Mouse (Mus musculus): ENCODE results near the gene Cep57l1. TPM values are rescaled to one million over a fixed set of nuclear protein-coding genes. Genes with fewer than 3 reads are reported as not detected.

The Cep57l1 gene
- 6.1 TPM for polyA plus RNA-seq (2017; shearing (Covaris generic))

DNA sequence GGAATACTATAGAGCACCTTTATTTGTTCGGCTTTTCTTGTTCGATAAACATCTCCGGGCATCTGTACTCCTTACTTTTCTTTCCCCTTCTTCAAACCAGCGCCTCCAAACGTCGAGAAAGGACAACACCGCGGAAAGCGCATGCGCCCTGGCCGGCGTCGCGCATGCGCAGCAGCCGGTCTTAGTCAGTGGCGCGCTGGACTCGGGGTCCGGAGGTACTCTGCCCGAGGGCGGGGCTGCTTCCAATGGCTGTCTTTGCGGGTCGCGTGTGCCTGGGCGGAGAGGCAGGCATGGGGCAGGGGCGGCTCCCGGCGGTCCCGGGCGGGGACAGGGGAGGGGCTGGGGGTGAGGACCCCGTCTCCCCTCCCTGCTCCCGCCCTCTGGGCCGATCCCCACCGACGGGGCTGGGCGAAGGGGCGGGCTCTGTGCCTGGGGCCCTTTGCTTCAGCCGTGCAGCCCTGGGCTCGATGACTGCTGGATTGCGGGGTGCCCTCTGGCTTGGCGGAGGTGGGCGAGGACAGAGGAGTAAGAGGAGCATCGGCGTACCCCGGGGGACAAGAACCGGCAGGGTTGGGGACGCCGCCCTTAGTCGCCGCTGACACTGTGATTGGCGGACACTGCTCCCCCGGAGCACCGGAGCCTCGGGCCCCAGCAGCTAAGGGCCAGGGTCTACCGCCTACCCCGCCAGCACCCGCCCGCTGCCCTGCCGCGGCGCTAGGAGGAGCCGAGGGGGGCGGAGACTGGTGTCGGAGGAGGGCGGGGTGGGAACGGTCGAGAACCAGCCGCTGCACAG is at the start of gene Cep57l1, which contains the start of gene Sesn1:
TSS of gene Cep57l1 (minus strand) at position 101 of the 793 bp plus-strand sequence.
TSS of gene Sesn1 (plus strand) at position 165 of the 793 bp plus-strand sequence.

DNA sequence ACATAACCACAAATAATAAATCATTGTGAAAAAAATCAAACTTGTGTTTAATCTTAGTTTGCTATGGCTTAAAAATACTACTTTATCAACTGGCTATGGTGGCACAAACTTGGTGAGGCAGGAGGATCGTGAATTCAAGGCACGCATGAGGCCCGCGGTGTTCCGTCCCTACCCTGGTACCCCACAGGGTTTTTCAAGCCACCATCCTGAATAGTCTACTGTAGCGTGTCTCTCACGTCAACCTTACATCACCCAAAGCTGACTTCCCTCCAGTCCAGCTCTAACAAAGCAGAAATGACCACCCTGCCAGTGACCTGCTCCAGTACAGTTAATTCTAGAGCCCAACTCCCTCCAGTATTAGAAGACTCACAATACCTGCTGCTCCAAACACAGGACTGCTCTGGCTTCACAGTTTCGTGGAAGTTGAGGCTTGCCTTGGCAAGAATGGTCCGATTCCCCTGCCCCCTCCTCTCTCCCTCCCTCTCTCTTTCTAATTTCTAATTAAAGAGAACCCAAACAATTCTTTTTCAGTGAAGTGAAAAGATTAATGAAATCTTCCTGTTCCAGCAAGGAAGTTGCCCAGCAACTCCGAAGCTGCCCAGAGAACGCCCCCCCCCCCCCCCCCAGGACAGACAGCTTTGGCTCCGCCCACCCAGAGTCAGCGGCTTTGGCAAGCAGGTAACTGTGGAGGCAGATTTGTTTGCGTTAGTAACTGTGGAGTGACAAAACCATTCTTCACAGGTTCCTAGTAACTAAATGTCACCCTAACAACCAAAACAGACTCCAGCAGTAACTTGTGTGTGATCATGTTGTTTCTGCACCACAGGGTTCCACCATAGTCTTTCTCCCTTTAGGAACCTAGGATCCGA is 93.4 kb downstream of the Cep57l1 start, which contains the start of gene Ccdc162:
TSS of gene Ccdc162 (minus strand) at position 606 of the 869 bp plus-strand sequence.

Other genes starting within 250 kb of the Cep57l1 start
- gene Ccdc162, start 93.2 kb downstream of the Cep57l1 start, polyA plus RNA-seq (2017; shearing (Covaris generic)), result 0.83 TPM
- gene Sesn1, start 64 bp upstream of the Cep57l1 start, polyA plus RNA-seq (2017; shearing (Covaris generic)), result 24.1 TPM
- gene Armc2, start 208.6 kb upstream of the Cep57l1 start, polyA plus RNA-seq (2017; shearing (Covaris generic)), result 0.43 TPM

Data from effector memory CD4-positive, alpha-beta T cell, adult 7 months (primary cell).